Mouse (Mus musculus): ENCODE results near the gene Necab3.

The Necab3 gene

GRCm38 (mm10) chr2:154558264-154559039 is at the start of gene Necab3:
TSS of gene Necab3 (minus strand) at chr2:154558890.
- in situ Hi-C loops (cut with MboI) = no loop called here

- in situ Hi-C loops (cut with MboI) = no loop called here
Observed at GRCm38 (mm10) chr2:154606965-154607364, 48.3 kb upstream of the Necab3 start.

GRCm38 (mm10) chr2:154604156-154604555 is 45.5 kb upstream of the Necab3 start:
- in situ Hi-C loops (cut with MboI) = no loop called here

GRCm38 (mm10) chr2:154603638-154604153 is 45.0 kb upstream of the Necab3 start, which contains the start of gene Pxmp4:
TSS of gene Pxmp4 (minus strand) at chr2:154603708.
- in situ Hi-C loops (cut with MboI) = no loop called here

- in situ Hi-C loops (cut with MboI) = no loop called here
Observed at GRCm38 (mm10) chr2:154603007-154603637, 44.4 kb upstream of the Necab3 start.

- in situ Hi-C loops (cut with MboI) = no loop called here
Observed at GRCm38 (mm10) chr2:154601324-154601723, 42.6 kb upstream of the Necab3 start.

GRCm38 (mm10) chr2:154600586-154600985 is 41.9 kb upstream of the Necab3 start:
- in situ Hi-C loops (cut with MboI) = no loop called here

- in situ Hi-C loops (cut with MboI) = no loop called here
Observed at GRCm38 (mm10) chr2:154597399-154597798, 38.7 kb upstream of the Necab3 start.

- in situ Hi-C loops (cut with MboI) = no loop called here
Observed at GRCm38 (mm10) chr2:154595775-154596174, 37.1 kb upstream of the Necab3 start.

GRCm38 (mm10) chr2:154593025-154593424 is 34.3 kb upstream of the Necab3 start:
- in situ Hi-C loops (cut with MboI) = no loop called here

GRCm38 (mm10) chr2:154591239-154591638 is 32.5 kb upstream of the Necab3 start:
- in situ Hi-C loops (cut with MboI) = no loop called here

- in situ Hi-C loops (cut with MboI) = no loop called here
Observed at GRCm38 (mm10) chr2:154589051-154589450, 30.4 kb upstream of the Necab3 start.

GRCm38 (mm10) chr2:154586405-154586804 is 27.7 kb upstream of the Necab3 start:
- in situ Hi-C loops (cut with MboI) = no loop called here

- in situ Hi-C loops (cut with MboI) = no loop called here
Observed at GRCm38 (mm10) chr2:154584931-154585601, 26.4 kb upstream of the Necab3 start.

GRCm38 (mm10) chr2:154583906-154584872 is 25.5 kb upstream of the Necab3 start:
- in situ Hi-C loops (cut with MboI) = no loop called here

- in situ Hi-C loops (cut with MboI) = no loop called here
Observed at GRCm38 (mm10) chr2:154581421-154581820, 22.7 kb upstream of the Necab3 start.

- in situ Hi-C loops (cut with MboI) = no loop called here
Observed at GRCm38 (mm10) chr2:154580586-154580985, 21.9 kb upstream of the Necab3 start.

- in situ Hi-C loops (cut with MboI) = no loop called here
Observed at GRCm38 (mm10) chr2:154577744-154578067, 19.0 kb upstream of the Necab3 start.

GRCm38 (mm10) chr2:154576876-154577743 is 18.4 kb upstream of the Necab3 start:
- in situ Hi-C loops (cut with MboI) = no loop called here

- in situ Hi-C loops (cut with MboI) = no loop called here
Observed at GRCm38 (mm10) chr2:154574271-154574670, 15.6 kb upstream of the Necab3 start.

All from mature B cell (primary cell).